Mouse (Mus musculus) brain, embryonic 18.5 days (tissue): ENCODE measurements around the gene Cst9.

Experiments
- DNase-seq: peaks from one replicate; pipeline ENCODE4 v3.0.0-alpha.2; 2012; ENCODE audit warnings: low read depth, low spot score

The Cst9 gene

GRCm38 (mm10) chr2:148834912-148835311 is at the start of gene Cst9:
Cst9 (plus strand) TSS chr2:148835147.
- DNase-seq = no peak

GRCm38 (mm10) chr2:148789142-148789541 is 45.8 kb upstream of the Cst9 start, which contains the start of gene Cst12:
Cst12 (plus strand) TSS chr2:148789361.
- no peak for DNase-seq

- DNase-seq = no peak
Observed at GRCm38 (mm10) chr2:148798485-148798884, 36.5 kb upstream of the Cst9 start, which contains the start of gene Cst8. Cst8 (plus strand) TSS chr2:148798785.

GRCm38 (mm10) chr2:148801491-148801921 is 33.4 kb upstream of the Cst9 start:
- no peak for DNase-seq

GRCm38 (mm10) chr2:148806696-148807095 is 28.3 kb upstream of the Cst9 start:
- no peak for DNase-seq

GRCm38 (mm10) chr2:148819909-148820308 is 15.0 kb upstream of the Cst9 start, which contains the start of gene Cst13:
Cst13 (plus strand) TSS chr2:148820081.
- no peak for DNase-seq

- DNase-seq = no peak
Observed at GRCm38 (mm10) chr2:148825986-148826385, 9.0 kb upstream of the Cst9 start.

GRCm38 (mm10) chr2:148838075-148838777 is 3.3 kb downstream of the Cst9 start:
- DNase-seq = no peak

GRCm38 (mm10) chr2:148839224-148839623 is 4.3 kb downstream of the Cst9 start:
- DNase-seq = no peak

- no peak for DNase-seq
Observed at GRCm38 (mm10) chr2:148851116-148851906, 16.4 kb downstream of the Cst9 start.

- no peak for DNase-seq
Observed at GRCm38 (mm10) chr2:148856630-148857400, 21.9 kb downstream of the Cst9 start.

- no peak for DNase-seq
Observed at GRCm38 (mm10) chr2:148857506-148857905, 22.6 kb downstream of the Cst9 start.

- DNase-seq = no peak
Observed at GRCm38 (mm10) chr2:148860993-148861392, 26.0 kb downstream of the Cst9 start.

- DNase-seq = no peak
Observed at GRCm38 (mm10) chr2:148861693-148862092, 26.7 kb downstream of the Cst9 start.

GRCm38 (mm10) chr2:148864966-148865365 is 30.0 kb downstream of the Cst9 start, which contains the start of gene 9230104L09Rik:
9230104L09Rik (minus strand) TSS chr2:148865038.
- DNase-seq = no peak

GRCm38 (mm10) chr2:148868959-148869358 is 34.0 kb downstream of the Cst9 start:
- no peak for DNase-seq

GRCm38 (mm10) chr2:148870526-148870925 is 35.6 kb downstream of the Cst9 start:
- DNase-seq = no peak

- DNase-seq = no peak
Observed at GRCm38 (mm10) chr2:148872860-148873259, 37.9 kb downstream of the Cst9 start.

GRCm38 (mm10) chr2:148874224-148874616 is 39.3 kb downstream of the Cst9 start:
- no peak for DNase-seq

- DNase-seq = no peak
Observed at GRCm38 (mm10) chr2:148874617-148875334, 39.8 kb downstream of the Cst9 start.

- DNase-seq = no peak
Observed at GRCm38 (mm10) chr2:148875335-148875811, 40.4 kb downstream of the Cst9 start, which contains the start of gene Cst3. Cst3 (minus strand) TSS chr2:148875692.
